Mouse (Mus musculus) intestine, embryonic 15.5 days (tissue): Measurements from ENCODE around the gene H2-T22. TPM values are rescaled to one million over a fixed set of nuclear protein-coding genes. Genes with fewer than 3 reads are reported as not detected.
A peak's percentile ranks its signal among the peaks of the same experiment; 100 is the strongest.
"Not testable (repeated sequence)": the region's sequence is repeated elsewhere in the genome, so short reads cannot be mapped to it uniquely, and the experiment has no call there.

ENCODE experiments used
- ATAC-seq: fragments of 200-750 bp; cut with Nextera tagmentation; 2 replicates; pipeline ENCODE4 v1.8.0; 2017; ENCODE audit warnings: moderate TSS enrichment, moderate library complexity
- H3K27ac ChIP-seq: fragments of 300-500 bp; sonication (generic); 2 replicates; pipeline ENCODE4 v1.5.1; 2015; ENCODE audit warnings: mild to moderate bottlenecking, inconsistent platforms
- H3K27me3 ChIP-seq: fragments of 300-500 bp; sonication (generic); replicated peaks from 2 replicates; pipeline ENCODE4 v1.6.1; 2015; ENCODE audit warnings: inconsistent platforms
- H3K36me3 ChIP-seq: fragments of 300-500 bp; sonication (generic); 2 replicates; pipeline ENCODE4 v1.6.1; 2015; ENCODE audit warnings: inconsistent platforms
- H3K4me1 ChIP-seq: fragments of 300-500 bp; sonication (generic); replicated peaks from 2 replicates; pipeline ENCODE4 v1.6.1; 2015; ENCODE audit warnings: inconsistent platforms
- H3K4me2 ChIP-seq: fragments of 300-500 bp; sonication (generic); replicated peaks from 2 replicates; pipeline ENCODE4 v1.6.1; 2015; ENCODE audit warnings: mild to moderate bottlenecking, inconsistent platforms
- H3K4me3 ChIP-seq: fragments of 300-500 bp; sonication (generic); replicated peaks from 2 replicates; pipeline ENCODE4 v1.5.1; 2015; ENCODE audit warnings: inconsistent platforms
- H3K9ac ChIP-seq: fragments of 300-500 bp; sonication (generic); 2 replicates; pipeline ENCODE4 v1.6.1; 2015; ENCODE audit warnings: inconsistent platforms
- H3K9me3 ChIP-seq: fragments of 300-500 bp; sonication (generic); 2 replicates; pipeline ENCODE4 v1.6.1; 2016; ENCODE audit warnings: inconsistent platforms
- WGBS: fragments of 180-500 bp; shearing (Covaris S2); methylation state at CpG from one replicate; pipeline ENCODE4 v1.1.7; 2015; 5-methylcytosine and 5-hydroxymethylcytosine counted together
- polyA plus RNA-seq: library from polyadenylated mRNA; unstranded; fragments of >200 nt; fragmentation: Nextera tagmentation; extraction: Ambion mirVana; gene quantifications from 2 replicates; pipeline ENCODE4 v1.2.1, GENCODE M21; 2015

The H2-T22 gene
- 13.3 and 13.9 TPM in 2 replicates for polyA plus RNA-seq

DNA sequence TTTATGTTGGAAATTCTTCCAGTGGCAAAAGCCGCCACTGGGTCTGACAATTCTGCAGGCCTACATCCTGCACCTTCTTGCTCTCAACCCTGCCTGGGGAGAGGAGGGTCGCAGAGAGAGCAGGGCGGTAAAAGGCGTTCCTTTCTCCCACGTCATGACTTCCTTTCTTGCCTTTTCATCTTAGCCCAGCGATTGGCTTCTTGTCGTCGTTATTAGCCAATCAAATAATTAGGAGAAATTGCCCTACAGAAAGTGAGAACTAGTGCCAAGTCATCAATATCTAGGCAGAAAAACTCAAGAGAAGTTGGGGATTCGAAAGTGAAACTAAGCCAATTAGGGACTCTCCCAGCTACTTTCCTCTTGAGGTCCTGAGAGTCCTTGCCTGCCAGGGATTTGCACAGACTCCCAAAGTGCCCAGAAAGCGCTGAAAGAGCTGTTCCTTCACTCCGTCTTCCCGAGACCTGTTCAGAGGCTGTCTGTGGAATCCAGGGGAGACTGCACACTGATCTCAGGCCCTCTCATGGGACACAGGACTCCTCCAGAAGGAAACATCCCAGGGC, at the start of gene H2-T22, which contains the start of gene Gm6034:
TSS of gene H2-T22 (minus strand) at position 138 of the 560 bp plus-strand sequence.
TSS of gene Gm6034 (plus strand) at position 352 of the 560 bp plus-strand sequence.
- Histone ChIP-seq H3K27ac (0 out of 2 replicates have a peak within 1 kb of the TSS, but pooled peaks have one; percentile 22), H3K9ac (peak within 1 kb of the TSS; percentile 37), H3K4me2 (peak within 1 kb of the TSS; percentile 78), H3K4me3 (peak within 1 kb of the TSS; percentile 41)
- under 1% methylated on average over 12 of the region's 12 CpGs for WGBS
- not testable (repeated sequence) for H3K4me1 ChIP-seq, H3K9me3 ChIP-seq, H3K36me3 ChIP-seq, H3K27me3 ChIP-seq
- peak; percentile 99 for ATAC-seq

GRCm38 (mm10) chr17:36091933-36092332, 49.4 kb upstream of the H2-T22 start:
- not testable (repeated sequence) for H3K4me1 ChIP-seq, H3K27me3 ChIP-seq, ATAC-seq, H3K9ac ChIP-seq, H3K4me3 ChIP-seq, H3K9me3 ChIP-seq, H3K27ac ChIP-seq, H3K4me2 ChIP-seq, H3K36me3 ChIP-seq
- no CpG with 5 or more reads among the region's 2 CpGs for WGBS

DNA sequence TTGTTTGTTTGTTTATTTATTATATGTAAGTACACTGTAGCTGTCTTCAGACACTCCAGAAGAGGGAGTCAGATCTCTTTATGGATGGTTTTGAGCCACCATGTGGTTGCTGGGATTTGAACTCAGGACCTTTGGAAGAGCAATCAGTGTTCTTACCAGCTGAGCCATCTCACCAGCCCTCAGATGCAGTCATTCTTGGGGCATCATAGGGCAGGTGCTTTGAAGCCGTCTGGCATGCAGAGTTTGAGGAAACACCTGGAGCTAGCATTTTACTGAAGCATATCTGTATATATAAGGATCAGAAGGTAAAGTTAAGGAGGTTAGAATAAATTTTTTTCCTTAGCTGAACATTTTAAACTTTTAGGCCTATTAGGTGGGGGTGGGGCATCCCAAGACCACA, 43.4 kb upstream of the H2-T22 start:
- H3K27ac ChIP-seq, H3K4me2 ChIP-seq, H3K9ac ChIP-seq, H3K4me3 ChIP-seq, H3K36me3 ChIP-seq, H3K9me3 ChIP-seq, H3K4me1 ChIP-seq, ATAC-seq: not testable (repeated sequence)
- WGBS = 69% methylated on average over 1 of the region's 1 CpGs
- peaks cover 19% of the 10 kb centered on the region for H3K27me3 ChIP-seq

- 1% methylated on average over 42 of the region's 42 CpGs for whole genome bisulfite sequencing
- H3K27me3 ChIP-seq = peaks cover 19% of the 10 kb centered on the region
- H3K4me1 ChIP-seq = 0 out of 2 replicates have a peak, but pooled peaks cover 2% of the 10 kb centered on the region
- peak; percentile 85 for ATAC-seq
- peak overlapping the region; percentile 23 for H3K9ac ChIP-seq
- H3K4me3 ChIP-seq = peak overlapping the region; percentile 47
- H3K27ac ChIP-seq = no peak overlapping the region
- no peaks in the 10 kb centered on the region for H3K9me3 ChIP-seq
- H3K4me2 ChIP-seq = peak overlapping the region; percentile 96
- no peaks in the 10 kb centered on the region for H3K36me3 ChIP-seq
These were observed 41.4 kb upstream of the H2-T22 start for GRCm38 (mm10) chr17:36083870-36084451.

DNA sequence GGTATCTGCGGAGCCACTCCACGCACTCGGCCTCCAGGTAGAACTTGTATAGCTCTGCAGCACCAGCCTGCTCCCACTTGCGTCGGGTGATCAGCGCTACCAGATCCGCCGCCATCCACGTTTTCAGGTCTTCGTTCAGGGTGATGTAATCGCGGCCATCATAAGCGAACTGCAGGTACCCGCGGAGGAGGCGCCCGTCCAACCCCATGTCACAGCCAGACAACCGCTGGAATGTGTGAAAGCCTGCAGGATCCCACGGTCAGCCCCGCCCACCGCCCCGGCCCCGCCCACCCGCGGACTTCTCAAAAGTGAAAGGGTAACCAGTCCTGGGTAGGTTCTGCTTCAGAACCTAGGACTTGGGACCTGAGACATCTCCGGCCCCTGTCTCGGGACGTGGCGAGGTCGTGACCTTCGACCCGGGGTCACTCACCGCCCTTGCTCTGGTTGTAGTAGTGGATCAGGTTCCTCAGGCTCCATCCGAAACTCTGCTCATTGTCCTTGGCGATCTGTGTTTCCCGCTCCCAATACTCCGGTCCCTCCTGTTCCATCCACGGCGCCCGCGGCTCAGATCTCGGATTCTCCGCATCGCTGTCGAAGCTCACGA, 40.8 kb upstream of the H2-T22 start:
- peaks cover 19% of the 10 kb centered on the region for H3K27me3 ChIP-seq
- H3K9me3 ChIP-seq = no peaks in the 10 kb centered on the region
- H3K9ac ChIP-seq = peak overlapping the region; percentile 23
- peak overlapping the region; percentile 47 for H3K4me3 ChIP-seq
- H3K4me1 ChIP-seq = 0 out of 2 replicates have a peak, but pooled peaks cover 2% of the 10 kb centered on the region
- no peak overlapping the region for H3K27ac ChIP-seq
- peak; percentile 84 for ATAC-seq
- peak overlapping the region; percentile 96 for H3K4me2 ChIP-seq
- WGBS = under 1% methylated on average over 46 of the region's 46 CpGs
- no peaks in the 10 kb centered on the region for H3K36me3 ChIP-seq

- not testable (repeated sequence) for H3K4me1 ChIP-seq, H3K36me3 ChIP-seq, H3K9me3 ChIP-seq, H3K9ac ChIP-seq, ATAC-seq, H3K27ac ChIP-seq
- Histone ChIP-seq H3K27me3 (peaks cover 19% of the 10 kb centered on the region), H3K4me3 (peak overlapping the region; percentile 47), H3K4me2 (peak overlapping the region; percentile 96)
- 40% methylated on average over 5 of the region's 6 CpGs for WGBS
These were observed 40.1 kb upstream of the H2-T22 start for GRCm38 (mm10) chr17:36082519-36083232.

DNA sequence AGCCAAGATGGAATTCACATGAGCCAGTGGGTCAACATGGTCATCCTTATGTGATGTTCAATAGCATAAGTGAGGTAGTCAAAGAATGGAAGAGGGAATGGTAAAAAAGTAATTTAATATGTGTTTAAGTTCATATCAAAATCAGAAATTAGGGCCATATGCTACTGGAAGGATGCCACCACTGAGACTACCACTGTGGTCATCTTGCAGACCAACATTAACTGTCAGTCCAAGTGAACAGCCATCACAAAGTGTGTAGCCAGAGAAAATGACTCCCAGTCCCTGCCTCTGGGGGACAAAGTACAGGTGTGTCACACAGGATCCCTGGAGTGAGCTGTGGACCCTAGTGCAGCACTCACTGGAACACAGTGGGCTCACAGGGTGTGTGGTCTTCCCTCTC, 39.4 kb upstream of the H2-T22 start:
- ATAC-seq, H3K4me3 ChIP-seq, H3K36me3 ChIP-seq, H3K27ac ChIP-seq, H3K9ac ChIP-seq, H3K4me2 ChIP-seq, H3K9me3 ChIP-seq, H3K4me1 ChIP-seq: not testable (repeated sequence)
- peaks cover 19% of the 10 kb centered on the region for H3K27me3 ChIP-seq

GRCm38 (mm10) chr17:36060829-36061228, 18.3 kb upstream of the H2-T22 start:
- Histone ChIP-seq H3K9ac (no peak overlapping the region), H3K4me1 (no peaks in the 10 kb centered on the region), H3K27ac (no peak overlapping the region), H3K9me3 (no peaks in the 10 kb centered on the region), H3K4me2 (no peak overlapping the region), H3K27me3 (no peaks in the 10 kb centered on the region), H3K4me3 (no peak overlapping the region), H3K36me3 (no peaks in the 10 kb centered on the region)
- no peak for ATAC-seq
- 33% methylated on average over 2 of the region's 2 CpGs for WGBS

DNA sequence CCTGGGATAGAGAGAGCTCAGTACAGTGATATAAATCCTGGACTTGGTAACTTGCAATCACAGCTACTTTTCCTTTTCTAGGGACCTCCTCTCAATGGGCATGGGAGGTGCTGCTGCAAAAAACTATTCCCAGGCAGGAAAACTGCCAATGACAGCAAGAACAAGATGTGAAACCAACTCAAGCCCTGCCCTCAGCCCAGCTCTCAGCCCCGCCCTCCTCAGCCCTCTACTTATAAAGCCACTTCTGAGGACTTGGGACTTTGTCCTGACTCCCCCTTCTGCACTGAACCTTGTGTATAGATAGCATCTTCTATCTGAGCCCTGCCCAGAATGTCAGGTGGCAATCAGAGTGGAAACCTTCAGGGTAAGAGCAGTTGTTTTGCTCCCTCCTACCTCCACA, 15.8 kb upstream of the H2-T22 start, which contains the start of gene Gm11127:
TSS of gene Gm11127 (minus strand) at position 10 of the 400 bp plus-strand sequence.
- not testable (repeated sequence) for H3K9ac ChIP-seq, H3K4me2 ChIP-seq, H3K4me3 ChIP-seq, H3K27ac ChIP-seq, H3K27me3 ChIP-seq, H3K4me1 ChIP-seq, H3K36me3 ChIP-seq, H3K9me3 ChIP-seq
- peak; percentile 97 for ATAC-seq
- 62% methylated on average over 1 of the region's 1 CpGs for WGBS

DNA sequence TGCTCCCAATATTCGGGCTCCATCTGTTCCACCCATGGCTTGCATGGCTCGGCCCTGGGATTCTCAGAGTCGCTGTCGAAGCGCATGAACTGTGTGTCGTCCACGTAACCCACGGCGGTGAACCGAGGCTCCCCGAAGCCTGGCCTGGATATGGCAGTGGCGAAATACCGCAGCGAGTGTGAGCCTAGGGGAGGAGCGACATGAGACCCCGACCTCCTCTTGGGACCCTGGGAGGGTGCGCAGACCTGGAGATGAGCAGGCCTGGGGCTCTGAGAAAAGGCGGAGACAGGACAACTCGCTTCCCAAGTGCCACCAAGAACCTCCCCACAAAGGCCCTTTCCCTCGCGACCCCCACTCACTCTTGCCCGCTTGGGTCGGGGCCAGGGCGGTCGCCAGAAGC, 15.4 kb upstream of the H2-T22 start:
- H3K4me3 ChIP-seq, H3K4me1 ChIP-seq, H3K27me3 ChIP-seq, H3K4me2 ChIP-seq, H3K9ac ChIP-seq, H3K36me3 ChIP-seq, H3K27ac ChIP-seq, H3K9me3 ChIP-seq: not testable (repeated sequence)
- peak; percentile 42 for ATAC-seq
- 89% methylated on average over 25 of the region's 25 CpGs for WGBS

GRCm38 (mm10) chr17:36043286-36043685, 739 bp upstream of the H2-T22 start:
- H3K4me1 ChIP-seq = no peaks in the 10 kb centered on the region
- peak overlapping the region; percentile 78 for H3K4me2 ChIP-seq
- H3K4me3 ChIP-seq = peak overlapping the region; percentile 41
- H3K9me3 ChIP-seq = no peaks in the 10 kb centered on the region
- no peaks in the 10 kb centered on the region for H3K36me3 ChIP-seq
- no peak for ATAC-seq
- 0 out of 2 replicates have a peak overlapping the region, but pooled peaks have one; percentile 22 for H3K27ac ChIP-seq
- WGBS = 81% methylated on average over 3 of the region's 3 CpGs
- H3K9ac ChIP-seq = no peak overlapping the region
- H3K27me3 ChIP-seq = no peaks in the 10 kb centered on the region

GRCm38 (mm10) chr17:36042055-36042454, 492 bp downstream of the H2-T22 start:
- Histone ChIP-seq H3K4me2 (peak overlapping the region; percentile 78), H3K9ac (peak overlapping the region; percentile 37), H3K4me3 (peak overlapping the region; percentile 41)
- ATAC-seq = peak; percentile 77
- H3K9me3 ChIP-seq, H3K4me1 ChIP-seq, H3K27me3 ChIP-seq, H3K27ac ChIP-seq, H3K36me3 ChIP-seq: not testable (repeated sequence)
- WGBS = 2% methylated on average over 19 of the region's 19 CpGs
